Comparison of ENCODE assay signal across 9 mouse cellular contexts in genomic region chr11:55031991-55032280, GRCm38 (mm10). TPM values are rescaled to one million over a fixed set of nuclear protein-coding genes. Genes with fewer than 3 reads are reported as not detected.
DNase-seq lines count a peak whose midpoint lies in the region; ATAC-seq and TF ChIP-seq lines count a peak whose summit lies in the region.
"Had no signal": no experiment of that assay in that cellular context is flagged by ENCODE, and none has a peak within 500 bp of the region (broad histone marks: within the 10 kb centered on the region; RNA-seq: fewer than 3 reads in every experiment).

No protein-coding gene starts in this region.

- intact Hi-C loops in heart, adult 2 months (cut with DNase I), result loop anchor here (2.0 kb wide), 1 partner anchor 15 kb away; no protein-coding TSS in a partner anchor
- intact Hi-C loops in heart, postnatal 25 days (cut with DNase I), result no loop called here

- peaks cover 15% of the 10 kb centered on the region for H3K4me1 ChIP-seq in heart, adult 2 months (ENCODE audit: control insufficient read depth, insufficient read depth, low read length)
- peaks cover 29% of the 10 kb centered on the region for H3K4me1 ChIP-seq in hindbrain, embryonic 12.5 days
- H3K4me1 ChIP-seq in midbrain, embryonic 11.5 days (ENCODE audit: control insufficient read depth, insufficient read depth, low read length), result no peaks in the 10 kb centered on the region; the same call in 1 of the 2 replicates

- 0% methylated on average over 1 of the region's 4 CpGs for WGBS in heart, adult 2 months
- WGBS in hindbrain, embryonic 12.5 days, result 0% methylated on average over 1 of the region's 4 CpGs
- 38% methylated on average over 1 of the region's 4 CpGs for WGBS in midbrain, embryonic 11.5 days

- H3K79me2 ChIP-seq in heart, adult 2 months (replicated peaks; ENCODE audit: control insufficient read depth, insufficient read depth, low read length), result peaks cover 1% of the 10 kb centered on the region; the same call in 1 of the 2 replicates

- H3K4me2 ChIP-seq in hindbrain, embryonic 12.5 days (replicated peaks), result peak overlapping the region; percentile 93
- peak overlapping the region; percentile 6; the same call in 1 of the 2 replicates for H3K4me2 ChIP-seq in midbrain, embryonic 11.5 days

- H3K36me3 ChIP-seq in heart, adult 2 months (ENCODE audit: control insufficient read depth, insufficient read depth, low read length), result peaks cover 4% of the 10 kb centered on the region
- no peaks in the 10 kb centered on the region for H3K36me3 ChIP-seq in hindbrain, embryonic 12.5 days
- H3K36me3 ChIP-seq in midbrain, embryonic 11.5 days (ENCODE audit: control insufficient read depth, insufficient read depth, low read length), result no peaks in the 10 kb centered on the region
- H3K36me3 ChIP-seq: G1E had no signal

- H3K4me3 ChIP-seq in heart, adult 2 months, result peak overlapping the region; percentile 75
- H3K4me3 ChIP-seq in hindbrain, embryonic 12.5 days, result peak overlapping the region; percentile 55
- H3K4me3 ChIP-seq in midbrain, embryonic 11.5 days (ENCODE audit: low read depth, low read length), result no peak overlapping the region

- TF ChIP-seq POLR2A in heart, adult 2 months (IDR thresholded peaks at IDR 0.05; ENCODE audit: insufficient read depth, low read depth, low read length), result no peak

- no peaks in the 10 kb centered on the region for H3K9me3 ChIP-seq in hindbrain, embryonic 12.5 days (replicated peaks)
- no peaks in the 10 kb centered on the region for H3K9me3 ChIP-seq in midbrain, embryonic 11.5 days (ENCODE audit: control insufficient read depth, low read length)
- H3K9me3 ChIP-seq: G1E had no signal

- no peak for ATAC-seq in hindbrain, embryonic 12.5 days (ENCODE audit: low FRiP score)
- no peak for ATAC-seq in midbrain, embryonic 11.5 days (ENCODE audit: low FRiP score)

- no peak for TF ChIP-seq CTCF in heart, adult 2 months (IDR thresholded peaks at IDR 0.05)

- H3K27ac ChIP-seq in heart, adult 2 months, result peak overlapping the region; percentile 63
- no peak overlapping the region; the same call in 1 of the 2 replicates for H3K27ac ChIP-seq in hindbrain, embryonic 12.5 days
- no peak overlapping the region for H3K27ac ChIP-seq in midbrain, embryonic 11.5 days (ENCODE audit: low read depth, low read length)

- no peak for TF ChIP-seq EP300 in heart, adult 2 months (IDR thresholded peaks at IDR 0.05; ENCODE audit: insufficient read depth, low read depth, low read length)

- H3K27me3 ChIP-seq in heart, adult 2 months (ENCODE audit: control insufficient read depth, insufficient read depth, low read length), result no peaks in the 10 kb centered on the region
- peaks cover 28% of the 10 kb centered on the region for H3K27me3 ChIP-seq in hindbrain, embryonic 12.5 days
- H3K27me3 ChIP-seq in midbrain, embryonic 11.5 days (ENCODE audit: control insufficient read depth, insufficient read depth, low read length), result peaks cover 6% of the 10 kb centered on the region

- H3K9ac ChIP-seq in heart, adult 2 months (ENCODE audit: low read depth, low read length), result peak overlapping the region; percentile 26; the same call in 1 of the 2 replicates
- H3K9ac ChIP-seq in hindbrain, embryonic 12.5 days, result peak overlapping the region; percentile 23; the same call in 1 of the 2 replicates
- H3K9ac ChIP-seq in midbrain, embryonic 11.5 days (ENCODE audit: low read length), result no peak overlapping the region

- no peak for DNase-seq in heart, adult 2 months
- no peak for DNase-seq in heart, postnatal 25 days (ENCODE audit: low spot score)
- peak; percentile 2 for DNase-seq in Muller cell, postnatal 12 days (ENCODE audit: inconsistent ontology term)
- no peak for DNase-seq in midbrain, embryonic 11.5 days (ENCODE audit: low spot score, missing footprints)
- no peak for DNase-seq in ovary, postnatal 14 days (ENCODE audit: low spot score)
- no peak for DNase-seq in cerebellum, postnatal 36 days
- no peak for DNase-seq in cerebellum, adult 9-10 months

RNA-seq across cellular contexts. Expression of gene Anxa6, which starts 1.3 kb away (rescaled TPM):
- total RNA-seq in heart, adult 2 months (2021), result 100 to 1,000 TPM; 205 to 213 TPM
- polyA plus RNA-seq in heart, adult 2 months (2012; rRNA removed), result 136 and 193 TPM in 2 replicates
- total RNA-seq in heart, postnatal 25 days (2021), result 100 to 1,000 TPM; 240 to 246 TPM
- 121 and 140 TPM in 2 replicates for polyA plus RNA-seq in hindbrain, embryonic 12.5 days (2016; fragmentation: Nextera tagmentation; extraction: Ambion mirVana)
- polyA plus RNA-seq in midbrain, embryonic 11.5 days (2014; fragmentation: Nextera tagmentation; extraction: Ambion mirVana), result 71.2 and 77.6 TPM in 2 replicates

RNA-seq across cellular contexts. Expression of gene Ccdc69, which starts 46.0 kb away (rescaled TPM):
- 1 to 10 TPM; 6.5 to 9.7 TPM for total RNA-seq in heart, adult 2 months (2021)
- polyA plus RNA-seq in heart, adult 2 months (2012; rRNA removed), result 9.2 and 24.8 TPM in 2 replicates
- 10 to 100 TPM; 11.4 to 13.4 TPM for total RNA-seq in heart, postnatal 25 days (2021)
- 0.49 and 0.60 TPM in 2 replicates for polyA plus RNA-seq in hindbrain, embryonic 12.5 days (2016; fragmentation: Nextera tagmentation; extraction: Ambion mirVana)
- 0.37 and 0.41 TPM in 2 replicates for polyA plus RNA-seq in midbrain, embryonic 11.5 days (2014; fragmentation: Nextera tagmentation; extraction: Ambion mirVana)
- total RNA-seq: G1E had no signal
- polyA plus RNA-seq: G1E had no signal
